Mouse (Mus musculus) MEL (cell line): ENCODE measurements around the gene Krtdap.

Experiments
- CHD2 ChIP-seq: IDR thresholded peaks from 2 replicates; pipeline ENCODE4 v1.6.1; 2011; ENCODE audit warnings: low read length, improper control_type of control experiment
- CTCF ChIP-seq, 3 experiments: IDR thresholded peaks in 2 of 3; conservative IDR thresholded peaks in 1 of 3; 2 replicates each; pipeline ENCODE4 v1.5.1; 2011 to 2012; ENCODE audit warnings: low read length in 3 of 3, low read depth in 2 of 3, mild to moderate bottlenecking in 2 of 3, improper control_type of control experiment in 1 of 3, inconsistent platforms in 1 of 3, mixed read lengths in 1 of 3, moderate library complexity in 1 of 3; ENCODE audit not compliant: control insufficient read depth in 1 of 3, insufficient read depth in 1 of 3, poor library complexity in 1 of 3, severe bottlenecking in 1 of 3
- EP300 ChIP-seq, 2 experiments: IDR thresholded peaks; 2 replicates each; pipeline ENCODE4 v1.6.1; 2011; ENCODE audit warnings: improper control_type of control experiment in 2 of 2, low read length in 2 of 2, low read depth in 1 of 2, mild to moderate bottlenecking in 1 of 2
- ETS1 ChIP-seq: IDR thresholded peaks from 2 replicates; pipeline ENCODE4 v1.6.1; 2012; ENCODE audit warnings: low read depth, mild to moderate bottlenecking, inconsistent platforms, low read length, improper control_type of control experiment, moderate library complexity
- GATA1 ChIP-seq: IDR thresholded peaks from 2 replicates; pipeline ENCODE4 v1.6.1; 2011; ENCODE audit warnings: low read depth, low read length, improper control_type of control experiment
- MAFK ChIP-seq: IDR thresholded peaks from 2 replicates; pipeline ENCODE4 v1.6.1; 2011; ENCODE audit warnings: low read depth, mild to moderate bottlenecking, low read length, improper control_type of control experiment, borderline replicate concordance
- NELFE ChIP-seq: IDR thresholded peaks from 2 replicates; pipeline ENCODE4 v1.6.1; 2011; ENCODE audit warnings: low read depth, low read length, improper control_type of control experiment
- POLR2A ChIP-seq, 2 experiments: IDR thresholded peaks; 2 replicates each; pipeline ENCODE4 v1.6.1; 2011 to 2012; ENCODE audit warnings: low read length in 2 of 2, mild to moderate bottlenecking in 2 of 2, control low read depth in 1 of 2, improper control_type of control experiment in 1 of 2, low read depth in 1 of 2, moderate library complexity in 1 of 2; ENCODE audit not compliant: control insufficient read depth in 1 of 2, insufficient read depth in 1 of 2, poor library complexity in 1 of 2
- POLR2AphosphoS5 ChIP-seq: IDR thresholded peaks from 2 replicates; pipeline ENCODE4 v1.6.1; 2012; ENCODE audit warnings: low read depth, borderline replicate concordance, mild to moderate bottlenecking, inconsistent platforms, low read length, moderate library complexity, mixed read lengths
- TCF12 ChIP-seq: IDR thresholded peaks from 2 replicates; pipeline ENCODE4 v1.6.1; 2014; ENCODE audit warnings: low read depth, mild to moderate bottlenecking, inconsistent platforms, low read length, improper control_type of control experiment, moderate library complexity
- UBTF ChIP-seq: IDR thresholded peaks from 2 replicates; pipeline ENCODE4 v1.6.1; 2012; ENCODE audit warnings: low read depth, mild to moderate bottlenecking, inconsistent platforms, low read length, improper control_type of control experiment, moderate library complexity, borderline replicate concordance; ENCODE audit not compliant: insufficient read depth
- USF2 ChIP-seq, 2 experiments: IDR thresholded peaks; 2 replicates each; pipeline ENCODE4 v1.6.1; 2011 to 2012; ENCODE audit warnings: improper control_type of control experiment in 2 of 2, low read length in 2 of 2, borderline replicate concordance in 1 of 2, inconsistent platforms in 1 of 2, low read depth in 1 of 2, mild to moderate bottlenecking in 1 of 2; ENCODE audit not compliant: insufficient read depth in 1 of 2
- ZNF384 ChIP-seq: IDR thresholded peaks from 2 replicates; pipeline ENCODE4 v1.6.1; 2012; ENCODE audit warnings: low read depth, mild to moderate bottlenecking, inconsistent platforms, low read length, improper control_type of control experiment

DNA sequence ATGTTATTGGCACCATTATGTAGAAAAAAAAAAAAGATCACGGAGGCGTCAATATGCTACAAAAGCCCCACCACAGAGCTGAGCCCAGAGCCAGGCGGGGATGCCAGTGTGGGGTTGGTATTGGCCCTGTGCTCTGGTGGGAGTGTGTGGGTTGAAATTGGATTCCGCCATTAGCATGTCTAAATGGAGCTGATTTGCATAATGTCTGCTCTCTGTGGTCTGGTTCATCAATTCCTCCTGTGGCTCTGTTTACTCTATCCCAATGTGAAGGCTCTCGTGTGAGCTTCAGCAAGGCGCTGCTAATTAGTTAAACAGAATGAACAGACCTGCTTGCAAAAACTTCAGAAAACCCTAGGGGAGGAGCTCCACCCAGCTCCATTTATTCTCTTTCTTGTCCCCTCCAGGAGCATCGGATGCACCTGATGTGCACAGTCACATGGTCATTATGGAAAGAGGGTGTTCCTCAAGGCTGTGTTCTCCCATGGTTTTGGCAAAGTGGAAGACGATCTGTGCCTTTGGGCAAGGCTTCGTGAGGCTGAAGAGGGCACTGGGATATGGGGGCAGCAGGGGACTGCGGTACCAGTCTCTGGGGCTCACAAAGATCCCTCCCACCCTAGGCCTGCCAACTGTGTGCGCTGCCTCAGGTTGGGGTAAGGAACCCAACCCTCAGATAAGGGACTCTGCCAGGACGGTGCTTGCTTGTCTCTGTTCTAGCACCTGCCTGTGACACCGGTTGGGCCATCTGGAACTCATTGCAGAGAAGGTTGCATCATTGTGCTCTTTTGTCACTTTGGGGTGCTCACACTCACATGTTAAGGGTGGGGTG is 1.8 kb upstream of the Krtdap start:
- TF ChIP-seq USF2 (IDR thresholded peaks at IDR 0.05; ENCODE audit: borderline replicate concordance in 1 of 2, insufficient read depth in 1 of 2, low read depth in 1 of 2, low read length in 2 of 2): no peak
- no peak for TF ChIP-seq CTCF (IDR thresholded peaks at IDR 0.05 in 2 of 3, conservative IDR thresholded peaks at IDR 0.05 in 1 of 3; ENCODE audit: control insufficient read depth in 1 of 3, insufficient read depth in 1 of 3, low read depth in 2 of 3, low read length in 3 of 3, poor library complexity in 1 of 3, severe bottlenecking in 1 of 3)
- TF ChIP-seq TCF12: no peak
- no peak for TF ChIP-seq GATA1
- TF ChIP-seq UBTF: no peak
- TF ChIP-seq ZNF384: no peak
- no peak for TF ChIP-seq POLR2A (IDR thresholded peaks at IDR 0.05; ENCODE audit: control insufficient read depth in 1 of 2, insufficient read depth in 1 of 2, low read depth in 1 of 2, low read length in 2 of 2, poor library complexity in 1 of 2)
- no peak for TF ChIP-seq POLR2AphosphoS5
- TF ChIP-seq ETS1: no peak
- TF ChIP-seq CHD2: no peak
- no peak for TF ChIP-seq EP300 (IDR thresholded peaks at IDR 0.05; ENCODE audit: low read depth in 1 of 2, low read length in 2 of 2)
- no peak for TF ChIP-seq NELFE
- TF ChIP-seq MAFK: no peak
